Mouse (Mus musculus): Measurements from ENCODE around the gene Pik3ip1. TPM values are rescaled to one million over a fixed set of nuclear protein-coding genes. Genes with fewer than 3 reads are reported as not detected.

The Pik3ip1 gene
- total and polyA plus RNA-seq, 2 experiments from 2014 or later = 37.3 to 47.8 TPM

DNA sequence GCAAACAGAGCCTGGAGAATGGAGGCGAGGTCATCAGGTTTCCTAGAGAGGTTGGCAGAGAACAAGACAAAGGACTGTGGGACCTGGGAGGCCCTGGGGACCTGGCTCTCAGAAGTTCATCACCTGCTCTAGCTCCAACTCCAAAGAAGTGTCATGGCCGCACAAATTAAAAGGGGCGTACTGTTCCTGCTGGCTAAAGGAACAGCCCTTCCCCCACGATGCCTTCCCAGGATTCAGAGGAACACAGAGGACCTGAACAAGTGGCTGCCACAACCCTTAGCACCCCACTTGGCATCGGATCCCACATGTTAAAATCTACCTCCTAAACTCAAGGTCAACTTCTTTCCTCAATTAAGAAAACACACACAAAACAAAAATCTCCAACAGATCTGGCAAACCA lies 39.2 kb downstream of the Pik3ip1 start:
- DNase-seq (no peak), ATAC-seq (no peak)
- H3K27ac ChIP-seq (ENCODE audit: low read depth, low read length) = no peak overlapping the region
- peak overlapping the region; percentile 60; the same call in 1 of the 2 replicates for H3K4me3 ChIP-seq (ENCODE audit: low read depth, low read length)
- 0 out of 2 replicates have a peak, but pooled peaks cover 2% of the 10 kb centered on the region for H3K36me3 ChIP-seq (ENCODE audit: insufficient read depth)
- WGBS = 75% methylated on average over 5 of the region's 5 CpGs
- H3K4me1 ChIP-seq (ENCODE audit: insufficient read depth) = peaks cover 24% of the 10 kb centered on the region
- peak overlapping the region; percentile 71 for H3K4me2 ChIP-seq (ENCODE audit: low read depth)
- no peak for TF ChIP-seq CTCF (IDR thresholded peaks at IDR 0.05; ENCODE audit: low read depth)
- H3K27me3 ChIP-seq (ENCODE audit: insufficient read depth, low read length) = no peaks in the 10 kb centered on the region
- H3K9ac ChIP-seq = no peak overlapping the region
- no peaks in the 10 kb centered on the region for H3K9me3 ChIP-seq (ENCODE audit: low read length)

DNA sequence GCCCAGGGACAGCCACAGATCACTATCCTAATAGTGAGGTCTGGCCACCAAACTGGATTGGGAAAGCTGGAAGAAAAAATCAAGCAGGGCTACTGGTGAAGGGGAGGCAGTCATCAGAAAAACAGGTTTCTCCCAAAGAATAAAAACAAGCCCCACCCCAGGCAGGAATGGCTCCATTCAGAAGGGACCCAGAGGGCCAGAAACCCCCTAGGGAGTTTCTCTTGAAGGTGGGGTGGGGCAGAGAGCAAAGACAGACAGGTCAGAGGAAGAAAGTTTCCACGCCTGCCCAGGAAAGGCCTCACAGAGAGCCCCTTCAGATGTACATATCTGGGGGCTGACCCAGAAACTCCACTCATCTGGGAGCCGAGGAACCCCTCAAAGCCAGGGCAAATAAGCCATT lies 40.0 kb downstream of the Pik3ip1 start:
- WGBS = 86% methylated on average over 2 of the region's 2 CpGs
- ATAC-seq (no peak), DNase-seq (no peak)
- no peaks in the 10 kb centered on the region for H3K27me3 ChIP-seq (ENCODE audit: insufficient read depth, low read length)
- no peak for TF ChIP-seq CTCF (IDR thresholded peaks at IDR 0.05; ENCODE audit: low read depth)
- 0 out of 2 replicates have a peak, but pooled peaks cover 2% of the 10 kb centered on the region for H3K36me3 ChIP-seq (ENCODE audit: insufficient read depth)
- peaks cover 24% of the 10 kb centered on the region for H3K4me1 ChIP-seq (ENCODE audit: insufficient read depth)
- H3K27ac ChIP-seq (ENCODE audit: low read depth, low read length) = peak overlapping the region; percentile 86; the same call in 1 of the 2 replicates
- H3K9me3 ChIP-seq (ENCODE audit: low read length) = no peaks in the 10 kb centered on the region
- peak overlapping the region; percentile 71 for H3K4me2 ChIP-seq (ENCODE audit: low read depth)
- peak overlapping the region; percentile 81 for H3K9ac ChIP-seq
- peak overlapping the region; percentile 60 for H3K4me3 ChIP-seq (ENCODE audit: low read depth, low read length)

DNA sequence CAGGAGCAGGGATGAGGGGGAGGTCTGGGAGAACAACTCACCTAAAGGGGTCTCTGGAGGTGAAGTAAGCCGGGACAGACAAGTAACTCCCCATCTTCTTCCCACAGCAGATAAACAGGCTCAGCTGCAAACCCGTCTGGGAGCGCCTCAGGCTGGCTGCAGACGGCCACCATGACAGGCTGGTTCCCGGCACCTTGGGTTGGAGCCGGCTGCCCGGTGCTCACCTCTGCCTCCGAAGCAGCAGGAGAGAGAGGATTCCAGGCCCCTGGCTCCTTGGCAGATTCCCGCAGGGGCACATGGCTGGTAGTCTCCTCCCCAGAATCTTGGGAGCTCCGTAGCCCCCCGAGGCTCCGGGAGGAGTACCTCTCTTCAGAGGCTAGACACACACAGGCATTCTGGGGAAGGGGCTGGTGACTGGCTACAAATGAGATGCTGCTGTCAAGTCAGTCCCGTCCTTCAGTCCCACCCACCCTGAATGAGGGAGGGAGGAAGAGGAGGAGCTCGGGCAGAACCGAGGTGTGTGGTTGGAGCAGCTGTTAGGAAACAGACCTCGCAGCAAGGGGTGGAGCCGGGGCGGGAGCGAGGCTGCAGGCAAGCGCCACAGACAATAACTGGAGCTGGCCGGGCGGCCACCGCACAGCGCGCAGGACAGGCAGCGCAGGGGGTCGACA lies 40.9 kb downstream of the Pik3ip1 start:
- DNase-seq (peak; percentile 92), ATAC-seq (peak; percentile 97)
- no peaks in the 10 kb centered on the region for H3K27me3 ChIP-seq (ENCODE audit: insufficient read depth, low read length)
- 0 out of 2 replicates have a peak, but pooled peaks cover 2% of the 10 kb centered on the region for H3K36me3 ChIP-seq (ENCODE audit: insufficient read depth)
- H3K4me3 ChIP-seq (ENCODE audit: low read depth, low read length) = peak overlapping the region; percentile 60
- no peaks in the 10 kb centered on the region for H3K9me3 ChIP-seq (ENCODE audit: low read length)
- TF ChIP-seq CTCF (IDR thresholded peaks at IDR 0.05; ENCODE audit: low read depth) = no peak
- H3K4me1 ChIP-seq (ENCODE audit: insufficient read depth) = peaks cover 24% of the 10 kb centered on the region
- 2% methylated on average over 27 of the region's 27 CpGs for WGBS
- peak overlapping the region; percentile 81 for H3K9ac ChIP-seq
- H3K4me2 ChIP-seq (ENCODE audit: low read depth) = peak overlapping the region; percentile 71
- H3K27ac ChIP-seq (ENCODE audit: low read depth, low read length) = peak overlapping the region; percentile 86

DNA sequence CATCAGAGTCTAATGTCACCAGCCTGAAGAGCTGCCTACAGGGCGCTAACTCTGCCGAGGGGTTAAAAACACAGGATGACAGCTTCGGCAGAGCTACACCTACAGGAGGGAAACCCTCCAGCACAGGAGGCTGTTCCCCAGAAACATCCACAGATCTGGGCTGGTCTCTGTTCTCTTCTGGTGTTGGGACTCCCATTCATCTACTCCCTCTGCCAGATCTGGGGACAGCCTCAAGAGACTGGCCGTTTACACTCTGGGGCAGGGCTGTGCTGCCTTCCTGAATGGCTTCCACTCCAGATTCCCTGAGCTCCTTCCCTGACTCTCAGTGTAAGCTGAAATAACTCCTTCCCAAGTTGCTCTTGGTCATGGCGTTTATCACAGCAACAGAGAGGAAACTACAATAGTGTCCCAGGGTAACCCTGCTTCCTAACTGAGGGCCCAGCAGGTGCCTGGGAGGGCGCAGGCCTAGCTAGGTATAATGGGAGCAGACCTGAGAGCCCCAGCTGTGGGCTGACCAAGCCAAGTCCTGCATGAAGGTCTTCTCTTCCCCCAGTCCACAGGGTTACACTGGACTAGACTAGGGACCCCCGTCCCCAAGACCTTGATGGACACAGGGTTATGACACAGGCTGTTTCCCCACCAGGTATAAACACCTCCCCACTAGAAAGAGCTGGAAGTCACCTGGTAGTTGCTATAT lies 41.5 kb downstream of the Pik3ip1 start:
- Histone ChIP-seq H3K27me3 (ENCODE audit: insufficient read depth, low read length) (no peaks in the 10 kb centered on the region), H3K36me3 (ENCODE audit: insufficient read depth) (0 out of 2 replicates have a peak, but pooled peaks cover 2% of the 10 kb centered on the region), H3K4me2 (ENCODE audit: low read depth) (peak overlapping the region; percentile 71), H3K27ac (ENCODE audit: low read depth, low read length) (peak overlapping the region; percentile 86), H3K4me3 (ENCODE audit: low read depth, low read length) (peak overlapping the region; percentile 60), H3K9me3 (ENCODE audit: low read length) (no peaks in the 10 kb centered on the region), H3K9ac (peak overlapping the region; percentile 81), H3K4me1 (ENCODE audit: insufficient read depth) (peaks cover 24% of the 10 kb centered on the region)
- DNase-seq (no peak), ATAC-seq (no peak; the same call in 1 of the 2 replicates)
- WGBS = 22% methylated on average over 7 of the region's 7 CpGs
- peak; percentile 39 for TF ChIP-seq CTCF (IDR thresholded peaks at IDR 0.05; ENCODE audit: low read depth)

DNA sequence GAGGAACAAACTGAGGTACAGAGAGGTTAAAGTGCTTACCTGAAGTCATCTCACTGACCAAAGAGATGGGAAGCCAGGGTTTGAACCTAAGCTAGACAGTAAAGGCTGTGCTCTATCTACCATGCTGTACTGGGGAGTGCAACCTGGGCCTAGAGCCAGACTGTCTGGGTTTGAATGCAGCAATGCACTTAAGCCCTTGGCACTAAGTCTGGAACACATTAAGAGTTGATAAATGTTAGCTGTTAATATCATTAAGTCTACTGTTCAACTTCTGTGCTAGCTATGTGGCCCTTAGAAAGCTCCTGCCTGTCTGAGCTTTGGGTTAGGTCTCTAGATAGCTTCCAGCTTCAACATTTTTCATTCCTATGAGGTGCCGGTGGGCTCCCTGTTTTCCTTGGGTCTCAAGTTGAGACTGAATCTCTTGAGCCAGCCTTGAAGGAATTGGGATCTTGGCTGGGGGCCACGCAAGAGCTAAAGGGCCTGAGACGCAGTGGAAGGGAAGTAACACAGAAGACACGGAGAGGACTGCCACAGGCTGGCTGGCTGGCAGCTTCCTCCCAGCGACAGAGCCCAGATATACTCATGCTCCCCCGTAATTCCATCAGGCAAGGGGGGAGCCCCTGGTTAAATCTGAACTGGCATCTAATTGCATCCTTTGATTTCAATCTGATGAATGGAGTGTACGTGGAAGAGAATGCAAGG lies 43.5 kb downstream of the Pik3ip1 start:
- 0 out of 2 replicates have a peak overlapping the region, but pooled peaks have one; percentile 29 for H3K27ac ChIP-seq (ENCODE audit: low read depth, low read length)
- H3K36me3 ChIP-seq (ENCODE audit: insufficient read depth) = no peaks in the 10 kb centered on the region
- H3K4me2 ChIP-seq (ENCODE audit: low read depth) = peak overlapping the region; percentile 8; the same call in 1 of the 2 replicates
- ATAC-seq (no peak), DNase-seq (peak; percentile 42)
- no peak overlapping the region for H3K9ac ChIP-seq
- no peaks in the 10 kb centered on the region for H3K27me3 ChIP-seq (ENCODE audit: insufficient read depth, low read length)
- WGBS = 12% methylated on average over 7 of the region's 7 CpGs
- peaks cover 22% of the 10 kb centered on the region for H3K4me1 ChIP-seq (ENCODE audit: insufficient read depth)
- TF ChIP-seq CTCF (IDR thresholded peaks at IDR 0.05; ENCODE audit: low read depth) = no peak
- no peaks in the 10 kb centered on the region for H3K9me3 ChIP-seq (ENCODE audit: low read length)
- H3K4me3 ChIP-seq (ENCODE audit: low read depth, low read length) = no peak overlapping the region

DNA sequence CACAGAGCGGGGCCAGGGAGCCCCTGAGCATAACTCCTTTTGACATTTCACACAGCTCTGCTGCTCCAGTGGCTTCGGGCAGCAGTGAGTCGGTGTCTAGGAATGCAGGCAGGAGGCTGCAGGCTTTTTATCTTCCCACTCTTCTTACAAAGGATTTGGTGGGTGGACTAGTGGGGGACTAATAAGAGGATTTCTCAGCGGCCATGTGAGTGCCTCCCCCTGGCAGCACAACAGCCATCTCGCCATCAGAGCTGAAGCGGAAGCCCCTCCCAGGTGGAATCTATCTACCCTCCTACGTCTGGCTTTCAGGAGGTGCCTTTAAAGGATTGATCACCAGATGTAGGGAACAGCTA lies 44.1 kb downstream of the Pik3ip1 start:
- Histone ChIP-seq H3K27ac (ENCODE audit: low read depth, low read length) (peak overlapping the region; percentile 29; the same call in 1 of the 2 replicates), H3K36me3 (ENCODE audit: insufficient read depth) (no peaks in the 10 kb centered on the region), H3K4me2 (ENCODE audit: low read depth) (peak overlapping the region; percentile 8; the same call in 1 of the 2 replicates), H3K9me3 (ENCODE audit: low read length) (no peaks in the 10 kb centered on the region), H3K27me3 (ENCODE audit: insufficient read depth, low read length) (no peaks in the 10 kb centered on the region), H3K4me1 (ENCODE audit: insufficient read depth) (peaks cover 17% of the 10 kb centered on the region), H3K4me3 (ENCODE audit: low read depth, low read length) (no peak overlapping the region), H3K9ac (no peak overlapping the region)
- no peak for TF ChIP-seq CTCF (IDR thresholded peaks at IDR 0.05; ENCODE audit: low read depth)
- WGBS = 5% methylated on average over 7 of the region's 7 CpGs
- DNase-seq (no peak), ATAC-seq (no peak)
